Mouse (Mus musculus) retina, embryonic 14.5 days (tissue): ENCODE results near the gene Gpha2.
A peak's percentile ranks its signal among the peaks of the same experiment; 100 is the strongest.

ENCODE experiments used
- DNase-seq: peaks from one replicate; pipeline ENCODE4 v3.0.0-alpha.2; 2015; ENCODE audit warnings: low spot score

Gpha2 gene

DNA sequence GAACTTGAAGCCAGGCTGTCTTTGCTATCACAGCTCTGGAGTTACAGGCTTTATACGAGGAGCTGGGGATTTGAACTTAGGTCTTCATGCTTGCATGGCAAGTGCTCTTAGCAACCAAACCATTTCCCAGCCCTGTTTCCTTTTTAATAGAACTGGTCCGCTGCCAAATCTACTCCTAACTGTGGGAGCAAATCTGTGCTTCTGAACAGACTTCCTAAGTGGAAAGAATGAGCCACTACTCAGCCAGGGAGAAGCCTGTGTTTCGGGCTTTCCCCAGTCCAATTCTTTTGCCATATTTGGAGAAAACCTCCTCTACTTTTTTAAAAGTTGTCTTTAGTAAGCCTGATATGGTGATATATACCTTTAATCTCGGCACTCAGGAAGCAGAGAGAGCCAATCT lies 46.6 kb downstream of the Gpha2 start:
- DNase-seq, result no peak

GRCm38 (mm10) chr19:6273592-6273991 lies 47.4 kb downstream of the Gpha2 start:
- DNase-seq, result no peak

DNA sequence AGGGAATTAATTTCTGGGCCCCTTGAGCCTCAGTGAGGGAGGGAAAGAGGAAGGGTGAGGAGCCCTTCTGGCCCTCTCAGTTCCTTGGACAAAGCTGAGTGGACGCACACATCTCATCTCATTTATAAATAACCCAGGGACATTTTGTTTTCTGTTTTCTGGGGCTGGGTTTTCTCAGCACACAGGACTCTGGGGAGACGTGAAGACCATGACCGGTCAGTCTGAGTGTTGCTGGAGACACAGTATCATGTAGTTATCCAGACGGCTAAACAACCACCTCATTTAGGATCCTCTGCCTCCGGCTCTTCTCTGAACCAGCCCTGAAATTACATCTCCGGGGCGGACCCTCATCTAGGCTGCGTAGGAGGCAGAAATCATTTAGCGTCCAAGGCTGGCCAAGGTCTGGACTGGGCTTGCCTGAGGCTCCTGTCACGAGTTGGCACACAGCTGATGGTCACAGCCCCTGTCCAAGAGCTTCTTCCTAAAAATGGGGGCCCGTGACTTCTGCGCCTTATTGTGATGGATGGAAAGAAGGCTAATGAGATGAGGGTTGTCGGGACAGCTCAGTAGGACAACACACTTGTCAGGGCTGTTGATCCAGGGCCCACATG lies 47.9 kb downstream of the Gpha2 start:
- no peak for DNase-seq

DNA sequence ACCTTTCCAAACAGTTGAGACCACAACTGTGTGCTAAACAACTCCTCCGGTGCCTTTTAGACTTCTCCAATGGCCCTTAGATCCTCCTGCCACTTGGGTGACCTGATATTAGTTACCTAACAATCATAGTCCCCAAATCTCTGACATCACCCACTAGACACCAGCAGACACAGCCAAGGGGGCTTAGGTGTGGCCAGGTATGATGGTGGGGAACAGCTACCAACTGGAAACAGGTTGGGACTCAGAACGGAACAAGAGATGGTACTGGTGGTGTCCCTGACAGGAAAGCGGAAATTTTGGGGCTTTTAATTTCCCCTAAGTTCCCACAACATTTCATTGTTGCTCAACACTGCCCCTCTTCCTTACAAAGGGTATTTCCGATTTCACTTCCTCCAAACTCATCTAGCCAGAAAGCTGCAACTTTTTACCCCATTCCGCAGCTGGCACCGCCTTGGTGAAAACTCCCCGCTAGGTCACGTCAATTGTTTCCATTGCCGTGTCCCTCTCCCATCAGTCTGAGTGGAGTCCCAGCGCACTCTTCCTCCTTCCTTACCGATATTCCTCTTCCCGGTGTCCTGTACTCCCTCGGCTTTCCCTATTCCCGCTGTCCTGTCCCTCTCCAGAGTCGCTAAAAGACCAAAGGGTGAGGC lies 49.7 kb downstream of the Gpha2 start:
- no peak for DNase-seq

DNA sequence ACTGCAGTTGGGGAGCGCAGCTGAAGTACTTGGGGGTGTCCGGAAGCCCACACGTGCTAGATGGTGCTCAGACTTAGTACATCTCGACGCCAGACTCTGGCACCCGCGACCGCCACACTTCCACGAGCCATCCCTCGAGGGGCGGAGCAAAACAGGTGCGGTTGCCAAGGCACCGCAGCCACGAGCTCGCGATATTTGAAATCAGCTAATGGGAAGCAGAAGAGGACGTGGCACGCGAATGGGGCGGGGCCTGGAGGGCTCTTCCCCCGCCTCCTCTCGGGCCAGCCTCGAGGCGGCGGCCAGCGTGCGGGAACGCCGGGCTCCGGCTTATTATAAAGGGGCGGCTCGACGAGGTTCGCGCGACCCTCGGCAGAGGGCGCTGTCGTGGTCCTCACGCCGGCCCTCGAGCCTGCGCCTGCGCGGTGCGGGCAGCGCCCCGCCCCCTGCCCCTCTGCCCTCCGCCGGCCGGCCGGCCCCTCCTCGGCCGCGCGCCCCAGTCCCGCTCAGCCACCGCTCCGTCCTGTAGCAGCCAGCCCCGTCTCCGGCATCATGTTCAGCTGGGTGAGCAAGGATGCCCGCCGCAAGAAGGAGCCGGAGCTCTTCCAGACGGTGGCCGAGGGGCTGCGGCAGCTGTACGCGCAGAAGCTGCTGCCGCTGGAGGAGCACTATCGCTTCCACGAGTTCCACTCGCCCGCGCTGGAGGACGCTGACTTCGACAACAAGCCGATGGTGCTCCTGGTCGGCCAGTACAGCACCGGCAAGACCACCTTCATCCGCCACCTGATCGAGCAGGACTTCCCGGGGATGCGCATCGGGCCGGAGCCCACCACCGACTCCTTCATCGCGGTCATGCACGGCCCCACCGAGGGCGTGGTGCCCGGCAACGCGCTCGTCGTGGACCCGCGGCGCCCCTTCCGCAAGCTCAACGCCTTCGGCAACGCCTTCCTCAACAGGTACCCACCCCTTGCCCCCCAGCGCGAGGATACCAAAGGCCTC lies 50.5 kb downstream of the Gpha2 start, which contains the start of gene Ehd1:
Gene Ehd1 (plus strand): TSS at position 300 of the 996 bp plus-strand sequence.
- DNase-seq, result peak; percentile 99
